22 mouse cellular contexts compared by ENCODE assay signal in genomic region chr16:87124519-87124918, GRCm38 (mm10).
DNase-seq lines count a peak whose midpoint lies in the region; ATAC-seq and TF ChIP-seq lines count a peak whose summit lies in the region.
"Had no signal": no experiment of that assay in that cellular context is flagged by ENCODE, and none has a peak within 500 bp of the region (broad histone marks: within the 10 kb centered on the region; RNA-seq: fewer than 3 reads in every experiment).

No protein-coding gene starts in this region.

- no peaks in the 10 kb centered on the region for H3K9me3 ChIP-seq in embryonic facial prominence, embryonic 14.5 days (ENCODE audit: control insufficient read depth, low read length)
- H3K9me3 ChIP-seq in embryonic facial prominence, embryonic 10.5 days: no peaks in the 10 kb centered on the region
- H3K9me3 ChIP-seq in midbrain, embryonic 13.5 days: no peaks in the 10 kb centered on the region
- H3K9me3 ChIP-seq: embryonic facial prominence, embryonic 12.5 days; forebrain, embryonic 12.5 days; heart, embryonic 15.5 days; hindbrain, embryonic 10.5 days; intestine, embryonic 15.5 days had no signal

- no peak overlapping the region for H3K9ac ChIP-seq in embryonic facial prominence, embryonic 14.5 days (ENCODE audit: low read depth, low read length)
- H3K9ac ChIP-seq in midbrain, embryonic 13.5 days (replicated peaks): no peak overlapping the region
- H3K9ac ChIP-seq: embryonic facial prominence, embryonic 12.5 days; forebrain, embryonic 12.5 days; heart, embryonic 15.5 days; hindbrain, embryonic 14.5 days; intestine, embryonic 15.5 days had no signal

- H3K4me3 ChIP-seq in embryonic facial prominence, embryonic 14.5 days (ENCODE audit: low read depth, low read length): no peak overlapping the region
- no peak overlapping the region for H3K4me3 ChIP-seq in embryonic facial prominence, embryonic 10.5 days
- H3K4me3 ChIP-seq in layer of hippocampus, adult 2 months: no peak overlapping the region
- no peak overlapping the region for H3K4me3 ChIP-seq in midbrain, embryonic 13.5 days (replicated peaks)
- H3K4me3 ChIP-seq: embryonic facial prominence, embryonic 12.5 days; forebrain, embryonic 12.5 days; heart, adult 2 months; heart, embryonic 15.5 days; hindbrain, embryonic 10.5 days; intestine, embryonic 15.5 days had no signal

- no peaks in the 10 kb centered on the region for H3K27me3 ChIP-seq in embryonic facial prominence, embryonic 14.5 days (replicated peaks; ENCODE audit: control insufficient read depth, insufficient read depth, low read length)
- no peaks in the 10 kb centered on the region for H3K27me3 ChIP-seq in embryonic facial prominence, embryonic 10.5 days (replicated peaks; ENCODE audit: low read depth, poor library complexity, severe bottlenecking)
- no peaks in the 10 kb centered on the region for H3K27me3 ChIP-seq in midbrain, embryonic 13.5 days
- H3K27me3 ChIP-seq: embryonic facial prominence, embryonic 12.5 days; forebrain, embryonic 12.5 days; heart, embryonic 15.5 days; intestine, embryonic 15.5 days; Patski had no signal

- peak overlapping the region; percentile 52 for H3K27ac ChIP-seq in embryonic facial prominence, embryonic 14.5 days (replicated peaks; ENCODE audit: low read depth, low read length)
- no peak overlapping the region for H3K27ac ChIP-seq in embryonic facial prominence, embryonic 10.5 days (replicated peaks)
- no peak overlapping the region for H3K27ac ChIP-seq in layer of hippocampus, adult 2 months
- no peak overlapping the region for H3K27ac ChIP-seq in midbrain, embryonic 13.5 days
- H3K27ac ChIP-seq: embryonic facial prominence, embryonic 12.5 days; forebrain, embryonic 12.5 days; heart, adult 2 months; heart, embryonic 15.5 days; hindbrain, embryonic 10.5 days; hindbrain, embryonic 14.5 days; intestine, embryonic 15.5 days had no signal

- 47% methylated on average over 7 of the region's 7 CpGs for WGBS in embryonic facial prominence, embryonic 14.5 days
- WGBS in embryonic facial prominence, embryonic 10.5 days: 90% methylated on average over 7 of the region's 7 CpGs
- 94% methylated on average over 7 of the region's 7 CpGs for WGBS in midbrain, embryonic 13.5 days

- DNase-seq in embryonic facial prominence, embryonic 14.5 days (ENCODE audit: low spot score): peak; percentile 82
- DNase-seq in embryonic facial prominence, embryonic 10.5 days (ENCODE audit: low spot score): no peak
- DNase-seq in layer of hippocampus, adult 9-11 months: peak; percentile 7
- no peak for DNase-seq in layer of hippocampus, adult 2 months (ENCODE audit: low spot score in 2 of 2)
- peak; percentile 33 for DNase-seq in brain, adult 2 months (ENCODE audit: low read depth, low spot score)
- no peak for DNase-seq in adrenal gland, adult 8-10 months
- DNase-seq: adrenal gland, postnatal 25 days; cerebellum, adult 2 months; cerebellum, postnatal 10 days; embryo, embryonic 11 days; gastrocnemius, postnatal 10 days; heart, adult 2 months had no signal

- H3K4me1 ChIP-seq in embryonic facial prominence, embryonic 14.5 days (ENCODE audit: control insufficient read depth, insufficient read depth, low read length): 0 out of 2 replicates have a peak, but pooled peaks cover 4% of the 10 kb centered on the region
- H3K4me1 ChIP-seq in embryonic facial prominence, embryonic 10.5 days: no peaks in the 10 kb centered on the region
- no peaks in the 10 kb centered on the region for H3K4me1 ChIP-seq in midbrain, embryonic 13.5 days (replicated peaks)
- H3K4me1 ChIP-seq: embryonic facial prominence, embryonic 12.5 days; forebrain, embryonic 12.5 days; heart, embryonic 15.5 days; hindbrain, embryonic 10.5 days; intestine, embryonic 15.5 days had no signal

- H3K36me3 ChIP-seq in embryonic facial prominence, embryonic 14.5 days (ENCODE audit: control insufficient read depth, insufficient read depth, low read length): no peaks in the 10 kb centered on the region
- no peaks in the 10 kb centered on the region for H3K36me3 ChIP-seq in embryonic facial prominence, embryonic 10.5 days (replicated peaks)
- no peaks in the 10 kb centered on the region for H3K36me3 ChIP-seq in midbrain, embryonic 13.5 days
- H3K36me3 ChIP-seq: embryonic facial prominence, embryonic 12.5 days; forebrain, embryonic 12.5 days; heart, embryonic 15.5 days; hindbrain, embryonic 10.5 days; intestine, embryonic 15.5 days had no signal

- no peak overlapping the region for H3K4me2 ChIP-seq in embryonic facial prominence, embryonic 14.5 days (ENCODE audit: low read depth, low read length)
- no peak overlapping the region for H3K4me2 ChIP-seq in midbrain, embryonic 13.5 days (replicated peaks)
- H3K4me2 ChIP-seq: embryonic facial prominence, embryonic 12.5 days; forebrain, embryonic 12.5 days; heart, embryonic 11.5 days; heart, embryonic 15.5 days; hindbrain, embryonic 14.5 days; intestine, embryonic 15.5 days had no signal

- no peak for ATAC-seq in embryonic facial prominence, embryonic 14.5 days (ENCODE audit: low read depth)
- ATAC-seq in midbrain, embryonic 13.5 days: no peak
- ATAC-seq: activated CD4-positive, CD25-positive, alpha-beta regulatory T cell, adult 4 months; intestine, embryonic 15.5 days; Patski had no signal

- TF ChIP-seq CTCF in layer of hippocampus, adult 2 months (conservative IDR thresholded peaks at IDR 0.05): no peak

Comparison
In these comparisons a context has a peak if more than half of its experiments do, and no peak if none do; other contexts are left out.
1. DNase-seq: peak in embryonic facial prominence, embryonic 14.5 days (single experiment), layer of hippocampus, adult 9-11 months (single experiment) and brain, adult 2 months (single experiment); none in embryonic facial prominence, embryonic 10.5 days (single experiment), layer of hippocampus, adult 2 months (0 of 2) and adrenal gland, adult 8-10 months (single experiment).